ENCODE assay signal across 8 mouse cellular contexts in the genomic region with DNA sequence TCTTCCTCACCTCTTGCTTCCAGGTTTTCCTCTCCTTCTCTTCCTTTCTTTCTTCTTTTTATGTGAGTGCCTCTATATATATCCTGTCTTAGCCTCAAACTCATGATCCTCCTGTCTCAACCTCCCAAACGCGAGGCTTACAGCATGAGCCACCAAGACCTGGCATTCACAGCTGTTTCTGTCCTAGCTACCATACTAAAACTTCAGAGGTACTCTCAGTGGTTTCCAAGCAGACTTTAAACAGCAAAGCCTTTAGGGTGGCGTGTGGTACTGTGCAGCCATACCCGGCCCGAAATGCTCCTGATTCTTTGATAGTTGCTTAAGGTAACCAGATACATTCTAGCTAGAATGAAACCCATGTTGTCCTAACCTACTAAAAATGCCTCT. TPM values are rescaled to one million over a fixed set of nuclear protein-coding genes. Genes with fewer than 3 reads are reported as not detected.
DNase-seq lines count a peak whose midpoint lies in the region; ATAC-seq lines count a peak whose summit lies in the region.

No protein-coding gene starts in this region.

- H3K9me3 ChIP-seq in heart, embryonic 14.5 days (ENCODE audit: control insufficient read depth, low read length) = no peaks in the 10 kb centered on the region
- H3K9me3 ChIP-seq in embryonic facial prominence, embryonic 11.5 days (replicated peaks; ENCODE audit: control insufficient read depth, low read length) = no peaks in the 10 kb centered on the region
- no peaks in the 10 kb centered on the region for H3K9me3 ChIP-seq in hindbrain, embryonic 10.5 days
- no peaks in the 10 kb centered on the region for H3K9me3 ChIP-seq in midbrain, embryonic 14.5 days (ENCODE audit: control insufficient read depth, low read length)

- 0 out of 4 replicates have a peak overlapping the region, but pooled peaks of 1 of the 2 experiments have one; percentile 43 for H3K4me3 ChIP-seq in heart, embryonic 14.5 days (ENCODE audit: control insufficient read depth in 1 of 2, insufficient read depth in 1 of 2, low read depth in 1 of 2, low read length in 2 of 2)
- no peak overlapping the region for H3K4me3 ChIP-seq in embryonic facial prominence, embryonic 11.5 days (ENCODE audit: low read depth, low read length)
- peak overlapping the region; percentile 53 for H3K4me3 ChIP-seq in hindbrain, embryonic 10.5 days
- peak overlapping the region; percentile 40; the same call in 1 of the 2 replicates for H3K4me3 ChIP-seq in midbrain, embryonic 14.5 days (replicated peaks; ENCODE audit: low read depth, low read length)

- H3K4me2 ChIP-seq in heart, embryonic 14.5 days (ENCODE audit: low read length) = peak overlapping the region; percentile 78
- H3K4me2 ChIP-seq in embryonic facial prominence, embryonic 11.5 days (ENCODE audit: low read depth, low read length) = peak overlapping the region; percentile 74; the same call in 1 of the 2 replicates
- H3K4me2 ChIP-seq in midbrain, embryonic 14.5 days (ENCODE audit: low read length) = peak overlapping the region; percentile 66

- peaks cover 7 to 12% of the 10 kb centered on the region in 2 experiments; a peak in 2 of 4 replicates for H3K4me1 ChIP-seq in heart, embryonic 14.5 days (ENCODE audit: control insufficient read depth in 2 of 2, insufficient read depth in 2 of 2, low read length in 2 of 2)
- H3K4me1 ChIP-seq in embryonic facial prominence, embryonic 11.5 days (ENCODE audit: control insufficient read depth, insufficient read depth, low read length) = no peaks in the 10 kb centered on the region; the same call in 1 of the 2 replicates
- H3K4me1 ChIP-seq in hindbrain, embryonic 10.5 days (replicated peaks) = peaks cover 21% of the 10 kb centered on the region
- 0 out of 2 replicates have a peak, but pooled peaks cover 11% of the 10 kb centered on the region for H3K4me1 ChIP-seq in midbrain, embryonic 14.5 days (ENCODE audit: control insufficient read depth, insufficient read depth, low read length)

- H3K27me3 ChIP-seq in heart, embryonic 14.5 days (ENCODE audit: control insufficient read depth, insufficient read depth, low read length) = no peaks in the 10 kb centered on the region
- no peaks in the 10 kb centered on the region for H3K27me3 ChIP-seq in embryonic facial prominence, embryonic 11.5 days (ENCODE audit: control insufficient read depth, insufficient read depth, low read length)
- no peaks in the 10 kb centered on the region for H3K27me3 ChIP-seq in hindbrain, embryonic 10.5 days (ENCODE audit: insufficient read depth, poor library complexity, severe bottlenecking)
- no peaks in the 10 kb centered on the region for H3K27me3 ChIP-seq in midbrain, embryonic 14.5 days (ENCODE audit: control insufficient read depth, insufficient read depth, low read length)

- ATAC-seq in heart, embryonic 14.5 days (ENCODE audit: insufficient number of reproducible peaks, insufficient read depth, low FRiP score, low read depth) = no peak
- no peak for ATAC-seq in embryonic facial prominence, embryonic 11.5 days (replicated peaks; ENCODE audit: insufficient number of reproducible peaks, low FRiP score, low TSS enrichment, low read depth)
- no peak for ATAC-seq in midbrain, embryonic 14.5 days (ENCODE audit: low FRiP score, low TSS enrichment)

- 24% methylated on average over 5 of the region's 5 CpGs for WGBS in heart, embryonic 14.5 days
- 16% methylated on average over 5 of the region's 5 CpGs for WGBS in embryonic facial prominence, embryonic 11.5 days
- 19% methylated on average over 5 of the region's 5 CpGs for WGBS in hindbrain, embryonic 10.5 days
- 28% methylated on average over 5 of the region's 5 CpGs for WGBS in midbrain, embryonic 14.5 days

- intact Hi-C loops in heart, postnatal 25 days (cut with DNase I) = loop anchor here (2.0 kb wide), 1 partner anchor 51 kb away; no protein-coding TSS in a partner anchor

- H3K36me3 ChIP-seq in heart, embryonic 14.5 days (ENCODE audit: control insufficient read depth, insufficient read depth, low read length) = no peaks in the 10 kb centered on the region
- H3K36me3 ChIP-seq in embryonic facial prominence, embryonic 11.5 days (replicated peaks; ENCODE audit: control insufficient read depth, insufficient read depth, low read depth, low read length) = no peaks in the 10 kb centered on the region
- H3K36me3 ChIP-seq in hindbrain, embryonic 10.5 days = no peaks in the 10 kb centered on the region
- H3K36me3 ChIP-seq in midbrain, embryonic 14.5 days (ENCODE audit: control insufficient read depth, insufficient read depth, low read length) = no peaks in the 10 kb centered on the region

- H3K27ac ChIP-seq in heart, embryonic 14.5 days (replicated peaks in 1 of 2; ENCODE audit: control insufficient read depth in 1 of 2, insufficient read depth in 1 of 2, low read depth in 2 of 2, low read length in 2 of 2) = no peak overlapping the region
- peak overlapping the region; percentile 47; the same call in 1 of the 2 replicates for H3K27ac ChIP-seq in embryonic facial prominence, embryonic 11.5 days (replicated peaks; ENCODE audit: low read depth, low read length)
- peak overlapping the region; percentile 87 for H3K27ac ChIP-seq in hindbrain, embryonic 10.5 days
- peak overlapping the region; percentile 86 for H3K27ac ChIP-seq in midbrain, embryonic 14.5 days (replicated peaks; ENCODE audit: low read depth, low read length)

- no peak for DNase-seq in heart, postnatal 25 days (ENCODE audit: low spot score)
- DNase-seq in embryonic facial prominence, embryonic 11.5 days (ENCODE audit: low spot score) = peak; percentile 33
- no peak for DNase-seq in hindbrain, embryonic 10.5 days (ENCODE audit: low spot score)
- peak; percentile 11 for DNase-seq in midbrain, embryonic 14.5 days
- DNase-seq in layer of hippocampus, postnatal 10 days (ENCODE audit: low spot score in 2 of 2) = no peak
- no peak for DNase-seq in ovary, postnatal 36 days (ENCODE audit: low spot score)
- no peak for DNase-seq in cerebellum, adult 11-12 months

- peak overlapping the region; percentile 71; the same call in 1 of the 2 replicates for H3K9ac ChIP-seq in heart, embryonic 14.5 days (ENCODE audit: low read length)
- H3K9ac ChIP-seq in embryonic facial prominence, embryonic 11.5 days (replicated peaks; ENCODE audit: low read length) = no peak overlapping the region; the same call in 1 of the 2 replicates
- 0 out of 2 replicates have a peak overlapping the region, but pooled peaks have one; percentile 68 for H3K9ac ChIP-seq in midbrain, embryonic 14.5 days (replicated peaks; ENCODE audit: low read length)

RNA-seq across cellular contexts. Expression of a gene that starts 10.7 kb away (rescaled TPM):
- 55.9 and 56.0 TPM in 2 replicates for polyA plus RNA-seq in heart, embryonic 14.5 days (2014; fragmentation: Nextera tagmentation; extraction: Ambion mirVana)
- 10 to 100 TPM; 30.3 to 31.7 TPM for total RNA-seq in heart, postnatal 25 days (2021)
- 118 and 121 TPM in 2 replicates for polyA plus RNA-seq in embryonic facial prominence, embryonic 11.5 days (2014; fragmentation: Nextera tagmentation; extraction: Ambion mirVana)
- polyA plus RNA-seq in hindbrain, embryonic 10.5 days (2016; fragmentation: Nextera tagmentation; extraction: Ambion mirVana) = 133 and 145 TPM in 2 replicates
- 76.9 and 92.5 TPM in 2 replicates for polyA plus RNA-seq in midbrain, embryonic 14.5 days (2014; fragmentation: Nextera tagmentation; extraction: Ambion mirVana)
- total RNA-seq in layer of hippocampus, postnatal 10 days (2021) = 10 to 100 TPM; 82.2 to 91.8 TPM

RNA-seq across cellular contexts. Expression of a gene that starts 26.4 kb away (rescaled TPM):
- polyA plus RNA-seq in heart, embryonic 14.5 days (2014; fragmentation: Nextera tagmentation; extraction: Ambion mirVana) = 36.1 and 36.3 TPM in 2 replicates
- 1 to 10 TPM; 3.2 to 3.6 TPM for total RNA-seq in heart, postnatal 25 days (2021)
- polyA plus RNA-seq in embryonic facial prominence, embryonic 11.5 days (2014; fragmentation: Nextera tagmentation; extraction: Ambion mirVana) = 43.4 and 50.2 TPM in 2 replicates
- 47.5 and 55.0 TPM in 2 replicates for polyA plus RNA-seq in hindbrain, embryonic 10.5 days (2016; fragmentation: Nextera tagmentation; extraction: Ambion mirVana)
- polyA plus RNA-seq in midbrain, embryonic 14.5 days (2014; fragmentation: Nextera tagmentation; extraction: Ambion mirVana) = 13.3 and 14.7 TPM in 2 replicates
- total RNA-seq in layer of hippocampus, postnatal 10 days (2021) = 1 to 10 TPM; 4.7 to 6.7 TPM

RNA-seq across cellular contexts. Expression of a gene that starts 49.4 kb away (rescaled TPM):
- 22.4 and 25.4 TPM in 2 replicates for polyA plus RNA-seq in heart, embryonic 14.5 days (2014; fragmentation: Nextera tagmentation; extraction: Ambion mirVana)
- 1 to 10 TPM; 6.0 to 6.5 TPM for total RNA-seq in heart, postnatal 25 days (2021)
- polyA plus RNA-seq in embryonic facial prominence, embryonic 11.5 days (2014; fragmentation: Nextera tagmentation; extraction: Ambion mirVana) = 28.4 and 31.5 TPM in 2 replicates
- polyA plus RNA-seq in hindbrain, embryonic 10.5 days (2016; fragmentation: Nextera tagmentation; extraction: Ambion mirVana) = 66.2 and 81.3 TPM in 2 replicates
- 3.6 and 4.8 TPM in 2 replicates for polyA plus RNA-seq in midbrain, embryonic 14.5 days (2014; fragmentation: Nextera tagmentation; extraction: Ambion mirVana)
- 1 to 10 TPM; 3.8 to 4.3 TPM for total RNA-seq in layer of hippocampus, postnatal 10 days (2021)

RNA-seq across cellular contexts. Expression of a gene that starts 52.1 kb away (rescaled TPM):
- 1.4 TPM in 2 replicates for polyA plus RNA-seq in heart, embryonic 14.5 days (2014; fragmentation: Nextera tagmentation; extraction: Ambion mirVana)
- total RNA-seq in heart, postnatal 25 days (2021) = not detected
- 6.5 and 8.0 TPM in 2 replicates for polyA plus RNA-seq in embryonic facial prominence, embryonic 11.5 days (2014; fragmentation: Nextera tagmentation; extraction: Ambion mirVana)
- polyA plus RNA-seq in hindbrain, embryonic 10.5 days (2016; fragmentation: Nextera tagmentation; extraction: Ambion mirVana) = 20.8 and 40.2 TPM in 2 replicates
- polyA plus RNA-seq in midbrain, embryonic 14.5 days (2014; fragmentation: Nextera tagmentation; extraction: Ambion mirVana) = 37.2 and 44.6 TPM in 2 replicates
- 10 to 100 TPM; 26.9 to 31.5 TPM for total RNA-seq in layer of hippocampus, postnatal 10 days (2021)

Comparison
In these comparisons a context has a peak if more than half of its experiments do, and no peak if none do; other contexts are left out.
1. H3K27ac ChIP-seq: peak in embryonic facial prominence, embryonic 11.5 days (single experiment), hindbrain, embryonic 10.5 days (single experiment) and midbrain, embryonic 14.5 days (single experiment); none in heart, embryonic 14.5 days (0 of 2).
2. DNase-seq: peak in embryonic facial prominence, embryonic 11.5 days (single experiment) and midbrain, embryonic 14.5 days (single experiment); none in heart, postnatal 25 days (single experiment), hindbrain, embryonic 10.5 days (single experiment), layer of hippocampus, postnatal 10 days (0 of 2), ovary, postnatal 36 days (single experiment) and cerebellum, adult 11-12 months (single experiment).
3. Peak in every context shown above with its lines, with median percentiles within 50 percentile points of each other: H3K4me2 ChIP-seq.